Mouse (Mus musculus): ENCODE results near the gene Ptger1.

Ptger1 gene

DNA sequence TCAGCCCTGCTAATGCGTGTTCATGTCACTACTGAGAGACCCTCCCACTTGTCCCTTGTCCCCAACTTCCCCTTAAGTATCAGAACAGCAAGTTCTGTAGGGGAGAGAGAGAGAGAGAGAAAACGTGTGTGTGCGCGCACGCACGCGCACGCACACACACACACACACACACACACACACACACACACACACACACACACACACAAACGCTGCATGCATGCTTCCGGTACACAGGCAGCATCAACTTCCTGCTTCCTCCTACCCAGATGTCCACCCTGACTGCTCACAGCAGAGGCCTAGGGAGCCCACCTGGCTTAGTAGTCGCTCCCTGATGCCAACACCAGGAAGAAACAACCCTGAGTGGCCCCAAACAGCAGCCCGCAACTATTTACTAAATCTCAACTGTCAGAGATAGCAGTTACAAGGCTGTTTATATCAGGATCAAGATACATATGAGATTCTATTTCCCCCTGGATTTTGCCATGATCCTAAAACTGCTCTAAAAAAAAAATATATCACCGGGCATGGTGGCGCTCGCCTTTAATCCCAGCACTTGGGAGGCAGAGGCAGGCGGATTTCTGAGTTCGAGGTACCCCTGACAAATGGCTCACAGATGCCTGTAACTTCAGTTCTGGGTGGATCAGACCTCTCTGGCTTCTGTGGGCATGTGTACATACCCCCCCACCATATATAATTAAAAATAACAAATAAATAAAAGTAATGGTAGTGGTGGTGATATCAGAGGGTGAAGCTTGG is 29.1 kb downstream of the Ptger1 start:
- in situ Hi-C loops (cut with MboI): no loop called here

- in situ Hi-C loops (cut with MboI): no loop called here
Measured at GRCm38 (mm10) chr8:83697374-83698220, 31.1 kb downstream of the Ptger1 start.

GRCm38 (mm10) chr8:83698291-83698660 is 31.8 kb downstream of the Ptger1 start:
- in situ Hi-C loops (cut with MboI): no loop called here

DNA sequence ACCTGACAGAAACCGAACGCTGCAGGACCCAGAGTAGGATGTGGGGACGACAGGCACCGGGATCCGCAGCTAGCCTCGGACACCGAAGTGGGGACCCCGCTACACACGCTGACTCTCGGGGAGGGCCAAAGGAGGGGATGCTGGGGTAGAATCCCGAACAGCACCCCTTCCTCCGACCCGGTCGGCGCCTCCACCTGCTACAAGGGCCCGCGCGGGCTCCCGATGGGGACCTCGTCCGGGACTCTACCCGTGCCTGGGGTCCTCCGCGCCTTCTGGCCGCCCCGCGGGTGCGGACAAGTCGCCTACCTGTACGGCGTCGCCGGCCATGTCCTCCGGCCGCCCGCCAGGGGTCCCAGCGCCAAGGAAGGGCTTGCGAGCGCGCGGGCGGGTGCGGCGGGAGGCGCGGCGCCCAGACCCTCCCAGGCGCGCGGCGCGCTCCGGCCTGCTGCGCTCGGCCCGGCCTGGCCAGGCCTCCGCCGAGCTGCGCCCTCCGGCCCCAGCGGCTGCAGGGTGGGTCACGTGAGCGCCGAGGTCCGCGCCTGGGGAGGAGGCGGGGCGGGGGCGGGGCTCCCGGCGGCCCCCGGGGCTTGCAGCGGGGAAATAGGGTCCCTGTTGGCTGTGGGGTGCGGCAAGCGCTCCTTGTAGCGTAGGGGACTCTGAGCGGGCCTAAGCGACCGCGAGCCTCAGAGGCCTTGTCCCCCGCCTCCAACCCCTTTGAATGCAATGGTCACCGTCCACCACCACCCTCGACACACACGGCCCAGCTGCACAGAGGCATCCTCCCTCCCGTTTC is 32.4 kb downstream of the Ptger1 start, which contains the start of gene Pkn1:
Gene Pkn1 (minus strand): TSS at position 519 of the 793 bp plus-strand sequence.
- in situ Hi-C loops (cut with MboI): no loop called here

GRCm38 (mm10) chr8:83699566-83699965 is 33.1 kb downstream of the Ptger1 start:
- in situ Hi-C loops (cut with MboI): no loop called here

DNA sequence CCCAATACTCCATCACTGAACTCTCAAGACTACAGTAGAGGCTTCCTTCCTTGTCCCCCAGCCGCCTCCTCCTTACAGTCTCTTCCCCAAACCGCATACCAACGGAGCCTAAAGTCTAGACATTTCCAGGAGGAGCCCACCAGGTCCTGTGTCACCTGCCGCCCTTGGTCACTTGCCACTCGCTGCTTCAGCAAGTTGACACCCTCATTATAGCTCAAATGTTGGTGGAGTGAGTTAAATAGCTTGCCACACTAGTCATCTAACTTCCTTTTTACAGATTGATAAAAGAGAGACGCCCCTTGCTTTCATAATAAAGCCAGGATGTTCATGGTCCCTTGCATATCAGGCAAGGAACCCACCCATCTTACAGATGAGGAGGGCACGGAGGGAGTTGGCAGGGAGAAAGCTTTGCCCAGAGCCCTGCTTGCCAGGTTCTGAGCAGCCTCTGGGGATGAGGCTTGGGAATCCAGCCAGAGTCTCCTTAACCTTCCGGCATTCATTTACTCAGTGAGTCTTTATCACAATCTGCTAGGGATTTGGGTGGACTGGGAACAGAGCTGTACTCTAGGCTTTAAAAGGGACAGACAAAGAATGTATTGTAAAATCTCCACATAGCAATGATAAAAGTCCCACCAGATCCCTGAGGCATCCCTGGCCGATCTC is 34.1 kb downstream of the Ptger1 start:
- in situ Hi-C loops (cut with MboI): no loop called here

GRCm38 (mm10) chr8:83703426-83703825 is 36.9 kb downstream of the Ptger1 start:
- in situ Hi-C loops (cut with MboI): no loop called here

DNA sequence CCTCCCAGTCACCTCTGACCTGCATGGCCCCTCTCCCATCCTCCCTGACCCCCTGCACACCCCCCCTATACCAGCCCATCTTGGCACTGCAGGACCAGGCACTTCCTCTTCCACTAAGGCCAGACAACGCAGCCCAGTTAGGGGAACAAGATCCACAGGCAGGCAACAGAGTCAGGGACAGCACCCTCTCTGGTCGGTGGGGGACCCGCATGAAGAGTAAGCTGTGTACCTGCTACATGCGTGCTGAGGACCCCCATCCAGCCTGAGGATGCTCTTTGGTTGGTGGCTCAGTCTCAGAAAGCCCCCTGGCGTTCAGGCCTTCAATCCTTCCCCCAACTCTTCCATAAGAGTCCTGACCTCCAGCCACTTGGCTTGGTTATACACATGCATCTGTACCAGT is 39.9 kb downstream of the Ptger1 start:
- in situ Hi-C loops (cut with MboI): no loop called here

DNA sequence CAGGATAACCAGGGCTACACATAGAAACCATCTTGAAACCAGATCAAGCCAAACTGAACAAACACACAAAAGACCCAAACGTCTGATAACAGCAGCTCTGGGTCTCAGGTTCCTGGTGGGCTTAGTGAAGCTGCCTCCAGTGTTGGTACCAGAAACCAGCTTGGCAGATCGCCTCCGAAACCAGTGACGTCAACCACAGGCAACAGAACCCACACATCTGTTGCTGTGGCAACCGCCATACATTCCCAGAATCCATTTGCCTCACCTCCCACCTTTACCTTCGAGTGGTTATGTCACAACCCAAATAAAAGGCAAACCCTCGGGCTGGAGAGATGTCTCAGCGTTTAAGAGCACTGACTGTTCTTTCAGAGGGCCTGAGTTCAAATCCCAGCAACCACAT is 41.1 kb downstream of the Ptger1 start:
- in situ Hi-C loops (cut with MboI): no loop called here

DNA sequence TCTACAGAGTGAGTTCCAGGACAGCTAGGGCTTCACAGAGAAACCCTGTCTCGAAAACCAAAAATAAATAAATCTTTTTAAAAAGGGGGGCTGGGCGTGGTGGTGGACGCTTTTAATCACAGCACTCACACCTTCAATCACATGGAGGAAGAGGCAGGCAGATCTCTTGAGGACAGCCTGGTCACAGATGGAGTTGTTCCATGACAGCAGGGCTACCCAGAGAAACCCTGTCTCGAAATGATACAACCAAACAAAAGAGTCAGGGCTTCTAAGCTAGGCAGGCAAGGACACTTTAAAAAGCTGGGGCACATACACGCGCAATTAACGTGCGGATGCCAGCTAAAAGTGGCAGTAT is 48.2 kb downstream of the Ptger1 start:
- in situ Hi-C loops (cut with MboI): no loop called here

- in situ Hi-C loops (cut with MboI): no loop called here
Measured at GRCm38 (mm10) chr8:83715031-83715690, 48.7 kb downstream of the Ptger1 start, which contains the start of gene Ddx39. Gene Ddx39, plus strand, starts transcription at chr8:83715177.

DNA sequence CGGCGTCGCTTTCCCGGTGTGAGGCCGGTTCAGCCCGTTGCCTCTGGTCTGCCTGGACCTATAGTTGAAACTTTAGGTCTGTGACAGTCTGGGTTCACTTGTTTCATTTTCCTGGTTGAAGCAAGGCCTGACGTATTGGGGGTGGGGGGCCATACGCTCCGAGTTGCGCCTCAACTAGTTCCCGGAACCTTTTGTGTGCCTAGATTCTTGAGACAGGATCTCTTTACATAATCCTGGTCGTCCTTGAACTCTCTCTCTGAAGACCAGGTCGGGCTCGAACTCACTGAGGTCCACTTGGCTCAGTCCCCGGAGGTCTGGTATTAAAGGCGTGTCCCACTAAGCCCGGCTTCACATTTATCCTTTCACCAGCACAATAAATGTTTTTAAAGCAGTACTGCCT is 49.3 kb downstream of the Ptger1 start:
- in situ Hi-C loops (cut with MboI): no loop called here

DNA sequence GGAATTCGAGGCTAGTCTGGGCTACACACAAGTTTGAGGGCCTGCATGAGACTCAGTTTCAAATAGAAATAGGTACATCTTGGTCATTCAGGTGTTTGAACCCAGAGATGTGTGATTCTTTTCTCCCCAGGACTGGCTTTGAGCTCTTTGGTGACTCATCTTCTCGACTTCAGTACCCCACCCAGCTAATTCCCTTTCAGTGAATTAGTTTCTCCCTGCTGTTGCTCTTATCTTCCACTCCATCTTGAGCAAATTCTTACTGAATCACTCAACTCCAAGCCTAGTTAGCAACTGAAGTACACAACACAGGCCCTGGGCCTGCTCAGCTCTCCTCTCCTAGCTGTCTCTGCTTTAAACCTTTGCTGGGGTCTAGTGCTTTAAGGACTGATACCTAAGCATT is 50.1 kb downstream of the Ptger1 start:
- in situ Hi-C loops (cut with MboI): no loop called here

- in situ Hi-C loops (cut with MboI): no loop called here
Measured at GRCm38 (mm10) chr8:83719048-83719447, 52.6 kb downstream of the Ptger1 start.

- in situ Hi-C loops (cut with MboI): loop anchor here (5.0 kb wide), 1 partner anchor 178 kb away; no protein-coding TSS in a partner anchor
Measured at GRCm38 (mm10) chr8:83719693-83720092, 53.2 kb downstream of the Ptger1 start.

DNA sequence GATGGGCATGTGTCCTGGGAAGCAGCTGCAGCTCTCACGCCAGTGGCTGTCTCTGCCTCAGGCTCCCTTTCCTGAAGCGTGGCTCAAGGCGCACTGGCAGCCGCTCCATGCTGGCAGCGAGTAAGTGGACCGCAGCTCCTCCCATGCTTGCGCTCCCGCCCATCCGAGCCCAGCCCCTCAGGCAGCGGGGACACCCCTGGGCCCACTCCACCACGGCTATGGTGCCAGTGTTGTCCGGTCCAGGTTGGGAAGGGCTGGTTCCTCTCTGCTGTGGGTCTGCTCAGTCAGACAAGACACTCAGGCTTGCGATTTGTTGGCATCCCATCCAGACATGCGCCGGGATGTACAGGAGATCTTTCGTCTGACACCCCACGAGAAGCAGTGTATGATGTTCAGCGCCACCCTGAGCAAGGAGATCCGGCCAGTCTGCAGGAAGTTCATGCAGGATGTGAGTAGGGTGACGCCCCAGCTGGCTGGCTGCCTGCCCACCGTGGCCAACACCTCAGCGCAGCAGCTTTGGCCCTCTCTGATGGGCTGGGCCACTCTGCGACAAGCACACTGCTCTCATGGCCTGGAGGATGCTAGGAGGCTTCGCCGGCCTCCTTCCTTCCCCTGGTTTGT is 55.0 kb downstream of the Ptger1 start:
- in situ Hi-C loops (cut with MboI): loop anchor here (5.0 kb wide), 1 partner anchor 176 kb away; no protein-coding TSS in a partner anchor
